Mouse (Mus musculus) megakaryocyte progenitor cell, adult 5-6 weeks (primary cell): ENCODE results near the gene Dmbt1. TPM values are rescaled to one million over a fixed set of nuclear protein-coding genes. Genes with fewer than 3 reads are reported as not detected.
"Not testable (repeated sequence)": the region's sequence is repeated elsewhere in the genome, so short reads cannot be mapped to it uniquely, and the experiment has no call there.

Experiments
- ATAC-seq: replicated peaks from 2 replicates; pipeline ENCODE4 v1.8.0; 2016; ENCODE audit warnings: mild to moderate bottlenecking, moderate TSS enrichment, inconsistent platforms; ENCODE audit not compliant: poor library complexity
- total RNA-seq, 2 experiments: library from RNA; stranded (forward) in 1 of 2; stranded (reverse) in 1 of 2; fragments of 157-497, 149-512 nt in 1 of 2; fragments of 200-1000 nt in 1 of 2; gene quantifications; 2 replicates each; pipeline versions ENCODE4 v1.2.3 to v1.2.4; 2015 to 2017

Gene Dmbt1
- total RNA-seq (2015) = not detected in 2 replicates
- total RNA-seq (2017) = not detected in 2 replicates

GRCm38 (mm10) chr7:131031755-131032154 lies at the start of gene Dmbt1:
TSS of gene Dmbt1 (plus strand) at chr7:131032053.
- ATAC-seq = no peak

- ATAC-seq = no peak
These were observed 49.5 kb upstream of the Dmbt1 start for GRCm38 (mm10) chr7:130982371-130982770.

GRCm38 (mm10) chr7:130982881-130983280 lies 49.0 kb upstream of the Dmbt1 start:
- no peak for ATAC-seq

GRCm38 (mm10) chr7:130984294-130984693 lies 47.6 kb upstream of the Dmbt1 start:
- no peak for ATAC-seq

GRCm38 (mm10) chr7:130985193-130985592 lies 46.7 kb upstream of the Dmbt1 start:
- ATAC-seq = no peak

- ATAC-seq = no peak
These were observed 46.1 kb upstream of the Dmbt1 start for GRCm38 (mm10) chr7:130985716-130986115.

GRCm38 (mm10) chr7:130988146-130988545 lies 43.7 kb upstream of the Dmbt1 start:
- no peak for ATAC-seq

- no peak for ATAC-seq
These were observed 42.5 kb upstream of the Dmbt1 start for GRCm38 (mm10) chr7:130989371-130989770.

- no peak for ATAC-seq
These were observed 40.6 kb upstream of the Dmbt1 start for GRCm38 (mm10) chr7:130991174-130991789.

GRCm38 (mm10) chr7:130993907-130994306 lies 37.9 kb upstream of the Dmbt1 start:
- ATAC-seq = 0 out of 2 replicates have a peak, but pooled peaks have one; percentile 26

GRCm38 (mm10) chr7:131001976-131002726 lies 29.7 kb upstream of the Dmbt1 start:
- no peak for ATAC-seq

- no peak for ATAC-seq
These were observed 27.8 kb upstream of the Dmbt1 start for GRCm38 (mm10) chr7:131004071-131004470.

GRCm38 (mm10) chr7:131007221-131007620 lies 24.6 kb upstream of the Dmbt1 start:
- ATAC-seq = no peak

- no peak for ATAC-seq
These were observed 22.7 kb upstream of the Dmbt1 start for GRCm38 (mm10) chr7:131009178-131009577.

- ATAC-seq = no peak
These were observed 20.0 kb upstream of the Dmbt1 start for GRCm38 (mm10) chr7:131011901-131012300.

- no peak for ATAC-seq
These were observed 12.7 kb upstream of the Dmbt1 start for GRCm38 (mm10) chr7:131019181-131019580.

GRCm38 (mm10) chr7:131024807-131025206 lies 7.0 kb upstream of the Dmbt1 start:
- ATAC-seq = no peak

GRCm38 (mm10) chr7:131027557-131027956 lies 4.3 kb upstream of the Dmbt1 start:
- ATAC-seq = no peak

GRCm38 (mm10) chr7:131036396-131036795 lies 4.5 kb downstream of the Dmbt1 start:
- no peak for ATAC-seq

- ATAC-seq = no peak
These were observed 5.2 kb downstream of the Dmbt1 start for GRCm38 (mm10) chr7:131037083-131037482.

GRCm38 (mm10) chr7:131040760-131041159 lies 8.9 kb downstream of the Dmbt1 start:
- not testable (repeated sequence) for ATAC-seq

GRCm38 (mm10) chr7:131042657-131043056 lies 10.8 kb downstream of the Dmbt1 start:
- ATAC-seq = peak; percentile 48
